Mouse (Mus musculus): Measurements from ENCODE around the gene Zdhhc17.

DNA sequence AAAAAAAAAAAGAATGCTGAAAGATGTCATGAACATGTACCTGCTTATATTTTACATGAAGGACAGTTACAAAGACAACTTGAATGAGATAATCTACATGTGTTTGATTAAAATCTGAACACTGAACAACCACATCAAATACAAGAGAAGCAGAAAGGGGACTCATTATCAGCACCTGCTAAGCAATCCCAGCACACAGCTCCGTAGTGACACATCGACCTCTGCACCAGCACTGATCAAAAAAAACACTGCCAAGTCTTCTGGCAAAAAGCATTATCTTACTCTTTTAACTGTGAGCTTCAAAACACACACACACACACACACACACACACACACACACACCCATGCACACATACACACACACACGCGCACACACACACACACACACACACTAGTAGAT, 58.2 kb downstream of the Zdhhc17 start:
- no peak for TF ChIP-seq POLR2A (IDR thresholded peaks at IDR 0.05; ENCODE audit: control insufficient read depth, extremely low read depth, insufficient read depth, low read length, poor library complexity)
- TF ChIP-seq CTCF (IDR thresholded peaks at IDR 0.05; ENCODE audit: borderline replicate concordance, control insufficient read depth, extremely low read depth, insufficient read depth, low read length, poor library complexity), result no peak
